Mouse (Mus musculus): ENCODE results near the gene Ust. TPM values are rescaled to one million over a fixed set of nuclear protein-coding genes. Genes with fewer than 3 reads are reported as not detected.

Ust gene
- polyA plus RNA-seq, 1 experiment: 32.9 TPM

DNA sequence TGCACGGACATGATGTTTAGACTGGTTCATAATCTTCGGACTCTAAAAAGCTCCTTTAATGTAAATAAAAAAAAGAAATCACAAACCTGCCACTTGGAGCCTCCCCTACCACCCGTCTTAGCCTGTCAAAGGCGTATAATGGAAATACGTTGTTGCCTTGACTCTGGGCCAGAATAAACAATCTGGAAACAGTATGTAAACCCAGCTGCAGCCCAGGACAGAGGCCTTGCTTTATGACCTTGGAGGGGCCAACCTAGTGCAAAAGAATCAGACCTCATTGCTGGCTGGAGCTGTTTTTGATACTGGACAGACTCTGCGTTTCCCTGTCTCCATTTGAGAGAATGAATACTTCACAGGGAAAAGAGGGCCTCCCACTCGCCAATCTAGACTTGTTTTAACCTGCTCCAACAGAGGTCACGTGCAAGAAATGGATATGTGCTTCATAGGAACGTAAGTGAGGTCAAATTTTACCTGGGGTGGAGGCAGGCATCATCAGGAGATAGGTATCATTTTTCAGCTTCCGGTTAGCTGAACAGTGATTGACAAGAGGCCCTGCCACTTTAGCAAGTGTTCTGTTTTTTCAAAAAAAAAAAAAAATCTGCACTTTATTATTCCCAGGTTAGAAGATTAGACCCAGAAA lies 305.2 kb downstream of the Ust start:
- H3K4me3 ChIP-seq (replicated peaks; ENCODE audit: insufficient read depth, low read depth, low read length): no peak overlapping the region
- 78% methylated on average over 10 of the region's 10 CpGs for WGBS
- H3K27ac ChIP-seq (ENCODE audit: insufficient read depth, low read length): no peak overlapping the region
- no peak for DNase-seq
- TF ChIP-seq CTCF (IDR thresholded peaks at IDR 0.05; ENCODE audit: borderline replicate concordance, insufficient read depth, low read depth, low read length): no peak
- H3K4me1 ChIP-seq (ENCODE audit: control insufficient read depth, insufficient read depth, low read length): no peaks in the 10 kb centered on the region; the same call in 1 of the 2 replicates
- no peaks in the 10 kb centered on the region for H3K27me3 ChIP-seq (ENCODE audit: control insufficient read depth, insufficient read depth, low read length)

GRCm38 (mm10) chr10:8212611-8213226 lies 305.9 kb downstream of the Ust start:
- Histone ChIP-seq H3K27me3 (ENCODE audit: control insufficient read depth, insufficient read depth, low read length) (no peaks in the 10 kb centered on the region), H3K4me3 (replicated peaks; ENCODE audit: insufficient read depth, low read depth, low read length) (no peak overlapping the region), H3K4me1 (ENCODE audit: control insufficient read depth, insufficient read depth, low read length) (no peaks in the 10 kb centered on the region; the same call in 1 of the 2 replicates), H3K27ac (ENCODE audit: insufficient read depth, low read length) (no peak overlapping the region)
- TF ChIP-seq POLR2A (IDR thresholded peaks at IDR 0.05; ENCODE audit: borderline replicate concordance, insufficient read depth, low read length) (no peak), CTCF (IDR thresholded peaks at IDR 0.05; ENCODE audit: borderline replicate concordance, insufficient read depth, low read depth, low read length) (no peak)
- WGBS: 80% methylated on average over 11 of the region's 11 CpGs
- DNase-seq: no peak

GRCm38 (mm10) chr10:8211694-8212093 lies 306.9 kb downstream of the Ust start:
- no peak for DNase-seq
- Histone ChIP-seq H3K4me3 (replicated peaks; ENCODE audit: insufficient read depth, low read depth, low read length) (no peak overlapping the region), H3K4me1 (ENCODE audit: control insufficient read depth, insufficient read depth, low read length) (peaks cover under 1% of the 10 kb centered on the region), H3K27ac (ENCODE audit: insufficient read depth, low read length) (no peak overlapping the region), H3K27me3 (ENCODE audit: control insufficient read depth, insufficient read depth, low read length) (no peaks in the 10 kb centered on the region)
- 92% methylated on average over 5 of the region's 5 CpGs for WGBS
- TF ChIP-seq POLR2A (IDR thresholded peaks at IDR 0.05; ENCODE audit: borderline replicate concordance, insufficient read depth, low read length): no peak
- no peak for TF ChIP-seq CTCF (IDR thresholded peaks at IDR 0.05; ENCODE audit: borderline replicate concordance, insufficient read depth, low read depth, low read length)

- H3K27me3 ChIP-seq (ENCODE audit: control insufficient read depth, insufficient read depth, low read length): no peaks in the 10 kb centered on the region
- peaks cover 7% of the 10 kb centered on the region for H3K4me1 ChIP-seq (ENCODE audit: control insufficient read depth, insufficient read depth, low read length)
- TF ChIP-seq CTCF (IDR thresholded peaks at IDR 0.05; ENCODE audit: borderline replicate concordance, insufficient read depth, low read depth, low read length): no peak
- no peak for TF ChIP-seq POLR2A (IDR thresholded peaks at IDR 0.05; ENCODE audit: borderline replicate concordance, insufficient read depth, low read length)
- DNase-seq: no peak
- WGBS: 62% methylated on average over 3 of the region's 3 CpGs
- H3K4me3 ChIP-seq (replicated peaks; ENCODE audit: insufficient read depth, low read depth, low read length): no peak overlapping the region
- H3K27ac ChIP-seq (ENCODE audit: insufficient read depth, low read length): no peak overlapping the region
Measured at GRCm38 (mm10) chr10:8210366-8210765, 308.3 kb downstream of the Ust start.

DNA sequence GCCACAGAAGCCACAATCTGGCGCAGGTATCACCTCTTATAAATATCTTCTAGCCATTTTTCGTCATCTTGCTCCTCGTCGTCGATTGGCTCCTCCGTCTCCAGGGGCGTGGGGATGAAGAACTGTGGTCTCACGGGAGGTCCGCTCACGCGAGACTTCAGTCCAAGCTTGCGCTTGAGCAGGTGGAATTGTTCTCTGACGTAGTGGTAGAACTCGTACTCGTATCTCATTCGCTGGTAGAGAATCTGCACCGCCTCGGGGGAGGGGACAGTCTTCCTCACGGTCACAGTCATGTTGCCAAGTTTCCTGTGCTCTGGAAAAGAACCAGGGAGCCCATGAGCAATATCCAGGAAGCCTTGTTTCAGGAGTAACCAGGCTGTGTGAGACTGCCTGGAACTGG lies 311.3 kb downstream of the Ust start:
- Histone ChIP-seq H3K4me3 (replicated peaks; ENCODE audit: insufficient read depth, low read depth, low read length) (no peak overlapping the region), H3K4me1 (ENCODE audit: control insufficient read depth, insufficient read depth, low read length) (peaks cover 7% of the 10 kb centered on the region), H3K27me3 (ENCODE audit: control insufficient read depth, insufficient read depth, low read length) (no peaks in the 10 kb centered on the region), H3K27ac (ENCODE audit: insufficient read depth, low read length) (no peak overlapping the region)
- 95% methylated on average over 19 of the region's 19 CpGs for WGBS
- no peak for DNase-seq
- TF ChIP-seq CTCF (IDR thresholded peaks at IDR 0.05; ENCODE audit: borderline replicate concordance, insufficient read depth, low read depth, low read length) (no peak), POLR2A (IDR thresholded peaks at IDR 0.05; ENCODE audit: borderline replicate concordance, insufficient read depth, low read length) (no peak)

DNA sequence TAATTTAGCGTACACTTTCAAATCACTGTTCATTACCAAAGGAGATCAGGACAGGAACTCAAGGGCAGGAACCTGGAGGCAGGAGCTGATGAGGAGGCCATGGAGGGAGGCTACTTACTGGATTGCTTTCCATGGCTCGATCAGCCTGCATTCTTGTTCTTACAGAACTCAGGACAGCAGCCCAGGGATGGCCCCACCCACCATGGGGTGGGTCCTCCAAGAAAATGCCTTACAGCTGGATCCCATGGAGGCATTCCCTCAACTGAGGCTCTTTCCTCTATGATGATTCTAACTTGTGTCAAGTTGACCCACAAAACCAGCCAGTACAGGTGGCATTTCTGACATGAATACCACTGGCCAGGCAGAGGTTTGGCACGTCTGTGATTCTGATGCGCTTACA lies 314.9 kb downstream of the Ust start:
- Histone ChIP-seq H3K4me3 (replicated peaks; ENCODE audit: insufficient read depth, low read depth, low read length) (no peak overlapping the region), H3K27ac (ENCODE audit: insufficient read depth, low read length) (no peak overlapping the region), H3K4me1 (ENCODE audit: control insufficient read depth, insufficient read depth, low read length) (peaks cover 7% of the 10 kb centered on the region), H3K27me3 (ENCODE audit: control insufficient read depth, insufficient read depth, low read length) (no peaks in the 10 kb centered on the region)
- DNase-seq: no peak
- WGBS: 81% methylated on average over 4 of the region's 4 CpGs
- TF ChIP-seq POLR2A (IDR thresholded peaks at IDR 0.05; ENCODE audit: borderline replicate concordance, insufficient read depth, low read length): no peak

DNA sequence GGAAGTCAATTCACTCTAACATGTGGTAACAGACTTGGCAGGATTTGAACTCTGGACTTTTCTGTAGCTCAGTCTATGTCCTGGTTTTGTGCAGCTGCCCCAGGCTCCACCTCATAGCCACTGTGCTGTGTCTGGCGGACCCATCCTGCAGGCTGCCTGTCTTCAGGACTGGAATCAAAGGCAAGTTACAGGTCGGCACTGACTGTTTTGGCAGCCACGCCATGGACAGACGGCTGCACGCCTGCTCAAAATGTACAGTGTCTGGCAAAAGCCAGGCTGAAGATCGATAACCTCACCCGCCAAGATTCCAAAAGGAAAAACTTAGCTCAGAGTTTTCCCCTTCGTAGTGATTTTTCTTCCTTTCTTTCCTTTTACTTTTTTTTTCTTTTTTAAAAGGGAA lies 318.8 kb downstream of the Ust start:
- 48% methylated on average over 8 of the region's 8 CpGs for WGBS
- H3K27ac ChIP-seq (ENCODE audit: insufficient read depth, low read length): no peak overlapping the region
- H3K4me1 ChIP-seq (ENCODE audit: control insufficient read depth, insufficient read depth, low read length): no peaks in the 10 kb centered on the region
- H3K4me3 ChIP-seq (replicated peaks; ENCODE audit: insufficient read depth, low read depth, low read length): no peak overlapping the region
- no peaks in the 10 kb centered on the region for H3K27me3 ChIP-seq (ENCODE audit: control insufficient read depth, insufficient read depth, low read length)
- peak in 1 of 2 experiments; percentile 40 for DNase-seq
- TF ChIP-seq CTCF (IDR thresholded peaks at IDR 0.05; ENCODE audit: borderline replicate concordance, insufficient read depth, low read depth, low read length) (no peak), POLR2A (IDR thresholded peaks at IDR 0.05; ENCODE audit: borderline replicate concordance, insufficient read depth, low read length) (no peak)

- TF ChIP-seq POLR2A (IDR thresholded peaks at IDR 0.05; ENCODE audit: borderline replicate concordance, insufficient read depth, low read length) (no peak), CTCF (IDR thresholded peaks at IDR 0.05; ENCODE audit: borderline replicate concordance, insufficient read depth, low read depth, low read length) (no peak)
- H3K4me3 ChIP-seq (replicated peaks; ENCODE audit: insufficient read depth, low read depth, low read length): no peak overlapping the region
- no peaks in the 10 kb centered on the region for H3K27me3 ChIP-seq (ENCODE audit: control insufficient read depth, insufficient read depth, low read length)
- peak in 1 of 2 experiments; percentile 20 for DNase-seq
- 94% methylated on average over 9 of the region's 9 CpGs for WGBS
- H3K27ac ChIP-seq (ENCODE audit: insufficient read depth, low read length): no peak overlapping the region
- no peaks in the 10 kb centered on the region for H3K4me1 ChIP-seq (ENCODE audit: control insufficient read depth, insufficient read depth, low read length)
Measured at GRCm38 (mm10) chr10:8199026-8199756, 319.4 kb downstream of the Ust start.

Measured in cerebellum, adult 2 months (tissue).